Mouse (Mus musculus): ENCODE measurements around the gene Urad.

The Urad gene

GRCm38 (mm10) chr5:147267434-147267833 lies 54.8 kb downstream of the Urad start:
- no peak for DNase-seq

Data from thymus, postnatal 36 days (tissue).